Mouse (Mus musculus) intestine, postnatal 0 days (tissue): Measurements from ENCODE around the gene Chsy1. TPM values are rescaled to one million over a fixed set of nuclear protein-coding genes. Genes with fewer than 3 reads are reported as not detected.
A peak's percentile ranks its signal among the peaks of the same experiment; 100 is the strongest.
"Not testable (repeated sequence)": the region's sequence is repeated elsewhere in the genome, so short reads cannot be mapped to it uniquely, and the experiment has no call there.

ENCODE experiments used
- ATAC-seq: fragments of 200-750 bp; cut with Nextera tagmentation; 2 replicates; pipeline ENCODE4 v1.8.0; 2017; ENCODE audit warnings: mild to moderate bottlenecking, moderate TSS enrichment, moderate library complexity
- H3K27ac ChIP-seq: fragments of 300-500 bp; sonication (generic); 2 replicates; pipeline ENCODE4 v1.5.1; 2014; ENCODE audit warnings: mild to moderate bottlenecking, low read depth, low read length, moderate library complexity
- H3K27me3 ChIP-seq: fragments of 300-500 bp; sonication (generic); replicated peaks from 2 replicates; pipeline ENCODE4 v1.6.1; 2014; ENCODE audit warnings: low read length, mixed read lengths; ENCODE audit not compliant: control insufficient read depth, insufficient read depth
- H3K36me3 ChIP-seq: fragments of 300-500 bp; sonication (generic); 2 replicates; pipeline ENCODE4 v1.6.1; 2014; ENCODE audit warnings: mild to moderate bottlenecking, moderate library complexity; ENCODE audit not compliant: control insufficient read depth, insufficient read depth
- H3K4me1 ChIP-seq: fragments of 300-500 bp; sonication (generic); replicated peaks from 2 replicates; pipeline ENCODE4 v1.6.1; 2014; ENCODE audit warnings: antibody characterized with exemption, low read length, mixed read lengths; ENCODE audit not compliant: control insufficient read depth, insufficient read depth
- H3K4me2 ChIP-seq: fragments of 300-500 bp; sonication (generic); replicated peaks from 2 replicates; pipeline ENCODE4 v1.6.1; 2014; ENCODE audit warnings: low read depth, mild to moderate bottlenecking, moderate library complexity
- H3K4me3 ChIP-seq: fragments of 300-500 bp; sonication (generic); 2 replicates; pipeline ENCODE4 v1.5.1; 2014; ENCODE audit warnings: low read depth, low read length
- H3K9ac ChIP-seq: fragments of 300-500 bp; sonication (generic); 2 replicates; pipeline ENCODE4 v1.6.1; 2014; ENCODE audit warnings: mild to moderate bottlenecking, low read depth, low read length
- H3K9me3 ChIP-seq: fragments of 300-500 bp; sonication (generic); 2 replicates; pipeline ENCODE4 v1.6.1; 2016; ENCODE audit warnings: mixed run types; ENCODE audit not compliant: control insufficient read depth
- CTCF ChIP-seq: sonication (generic); IDR thresholded peaks from 2 replicates; pipeline ENCODE4 v1.5.1; 2016; ENCODE audit warnings: low read depth, mild to moderate bottlenecking, control low read depth, antibody characterized with exemption, moderate library complexity
- WGBS: fragments of 180-500 bp; shearing (Covaris S2); extraction: QIAGEN DNeasy Blood & Tissue Kit; methylation state at CpG from one replicate; pipeline ENCODE4 v1.1.7; 2014; 5-methylcytosine and 5-hydroxymethylcytosine counted together
- polyA plus RNA-seq: library from polyadenylated mRNA; unstranded; fragments of >200 nt; fragmentation: Nextera tagmentation; extraction: Ambion mirVana; gene quantifications from 2 replicates; pipeline ENCODE4 v1.2.1, GENCODE M21; 2015

Chsy1 gene
- polyA plus RNA-seq, 1 experiment from 2014 or later: 4.4 TPM

DNA sequence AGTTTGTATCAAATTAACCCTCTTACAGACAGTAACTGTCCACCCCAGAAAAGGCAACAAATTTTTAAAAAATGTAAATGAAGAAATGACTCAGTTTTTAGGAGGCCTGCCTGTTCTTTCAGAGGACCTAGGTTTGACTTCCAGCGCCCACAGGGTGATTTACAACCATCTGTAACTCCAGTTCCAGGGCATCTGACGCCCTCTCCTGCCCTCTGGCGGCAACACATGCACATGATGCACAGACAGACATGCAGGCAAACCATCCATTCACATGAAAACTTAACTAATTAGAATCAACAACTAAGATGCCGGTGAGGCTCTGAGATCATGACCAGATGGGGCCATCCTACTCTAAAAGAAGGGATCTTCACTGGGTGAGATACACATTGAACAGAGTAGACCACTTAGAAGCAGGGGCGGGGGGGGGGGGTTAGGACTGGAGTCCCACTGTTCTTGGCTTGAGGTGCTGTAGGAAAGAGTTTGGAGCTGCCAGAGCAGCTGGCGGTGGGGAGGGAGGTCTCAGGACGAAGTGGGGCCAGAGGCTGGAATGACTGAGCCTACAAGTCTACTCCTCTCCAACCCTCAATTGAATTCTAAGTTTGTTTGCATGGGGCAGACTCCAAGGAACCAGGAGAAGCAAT lies 72.9 kb downstream of the Chsy1 start:
- Histone ChIP-seq H3K27ac (no peak overlapping the region), H3K27me3 (no peaks in the 10 kb centered on the region), H3K9me3 (no peaks in the 10 kb centered on the region), H3K4me2 (no peak overlapping the region), H3K4me3 (no peak overlapping the region), H3K36me3 (no peaks in the 10 kb centered on the region), H3K9ac (no peak overlapping the region), H3K4me1 (no peaks in the 10 kb centered on the region)
- peak; percentile 30; the same call in 1 of the 2 replicates for TF ChIP-seq CTCF
- WGBS: 84% methylated on average over 7 of the region's 7 CpGs
- no peak for ATAC-seq

DNA sequence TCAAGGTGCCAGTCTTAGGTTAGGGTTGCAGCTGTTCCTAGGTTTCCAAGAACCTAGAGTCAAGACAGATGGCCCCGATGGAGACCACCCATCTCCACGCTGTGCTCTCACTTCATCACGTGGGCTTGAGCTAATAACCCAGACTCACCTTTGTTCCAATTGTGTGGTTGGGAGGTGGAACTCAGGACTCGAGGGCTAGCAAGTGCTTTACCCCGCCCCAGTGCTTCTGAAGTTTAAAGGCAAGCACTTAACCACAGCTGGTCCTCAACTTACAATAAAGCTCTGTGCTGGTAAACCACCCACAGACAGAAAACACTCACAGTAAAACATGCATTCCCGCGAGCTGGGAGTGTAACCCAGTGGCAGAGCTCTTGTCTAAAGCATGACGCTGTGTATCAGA lies 74.1 kb downstream of the Chsy1 start:
- Histone ChIP-seq H3K4me1 (no peaks in the 10 kb centered on the region), H3K4me3 (no peak overlapping the region), H3K4me2 (no peak overlapping the region), H3K27ac (no peak overlapping the region), H3K27me3 (no peaks in the 10 kb centered on the region), H3K9me3 (no peaks in the 10 kb centered on the region), H3K9ac (no peak overlapping the region), H3K36me3 (no peaks in the 10 kb centered on the region)
- WGBS: 61% methylated on average over 8 of the region's 8 CpGs
- TF ChIP-seq CTCF: no peak
- no peak for ATAC-seq

DNA sequence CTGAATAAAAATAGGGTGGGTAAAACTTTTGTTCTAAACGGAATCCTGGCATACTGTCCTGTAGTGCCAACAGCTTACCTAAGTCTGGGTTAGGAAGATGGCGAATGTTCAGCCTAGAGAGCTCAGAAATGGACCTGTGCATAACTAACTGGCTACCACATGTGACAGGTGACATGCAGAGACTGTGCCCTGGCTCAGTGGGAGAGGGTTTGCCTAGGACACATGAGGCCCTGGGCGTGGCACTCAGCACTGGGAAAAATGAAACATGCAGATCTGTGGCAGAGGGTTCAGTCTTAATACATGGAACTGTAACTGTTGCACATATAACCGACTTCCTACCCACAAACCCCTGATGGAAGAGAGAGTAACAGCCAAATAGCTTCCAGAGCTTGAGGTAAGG lies 74.7 kb downstream of the Chsy1 start:
- Histone ChIP-seq H3K4me2 (no peak overlapping the region), H3K36me3 (no peaks in the 10 kb centered on the region), H3K27me3 (no peaks in the 10 kb centered on the region), H3K9ac (no peak overlapping the region), H3K4me3 (no peak overlapping the region), H3K4me1 (no peaks in the 10 kb centered on the region), H3K27ac (no peak overlapping the region), H3K9me3 (no peaks in the 10 kb centered on the region)
- 79% methylated on average over 4 of the region's 4 CpGs for WGBS
- TF ChIP-seq CTCF: no peak
- no peak for ATAC-seq

DNA sequence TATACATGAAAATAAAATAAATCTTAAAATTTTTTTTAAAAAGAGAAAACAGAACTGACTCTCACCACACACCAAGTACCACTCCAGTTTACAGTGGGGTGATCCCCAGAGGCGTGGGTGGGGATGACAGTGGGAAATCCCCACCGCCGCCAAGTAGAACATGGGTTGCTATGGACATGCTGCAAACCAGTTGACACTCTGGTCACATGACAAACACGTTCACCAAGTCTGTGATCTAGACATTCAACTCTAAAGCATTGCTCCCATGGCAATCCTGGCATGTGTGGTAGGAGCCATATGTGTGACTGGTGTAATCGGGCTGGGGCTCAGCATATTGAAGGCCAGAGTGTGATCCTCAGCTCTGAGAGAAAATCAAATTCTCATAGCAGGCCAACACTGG lies 76.1 kb downstream of the Chsy1 start:
- no peaks in the 10 kb centered on the region for H3K36me3 ChIP-seq
- H3K9me3 ChIP-seq: no peaks in the 10 kb centered on the region
- no peak for ATAC-seq
- H3K4me3 ChIP-seq: no peak overlapping the region
- no peaks in the 10 kb centered on the region for H3K27me3 ChIP-seq
- H3K27ac ChIP-seq: no peak overlapping the region
- 88% methylated on average over 5 of the region's 5 CpGs for WGBS
- no peak overlapping the region for H3K9ac ChIP-seq
- H3K4me2 ChIP-seq: no peak overlapping the region
- TF ChIP-seq CTCF: no peak
- H3K4me1 ChIP-seq: no peaks in the 10 kb centered on the region

DNA sequence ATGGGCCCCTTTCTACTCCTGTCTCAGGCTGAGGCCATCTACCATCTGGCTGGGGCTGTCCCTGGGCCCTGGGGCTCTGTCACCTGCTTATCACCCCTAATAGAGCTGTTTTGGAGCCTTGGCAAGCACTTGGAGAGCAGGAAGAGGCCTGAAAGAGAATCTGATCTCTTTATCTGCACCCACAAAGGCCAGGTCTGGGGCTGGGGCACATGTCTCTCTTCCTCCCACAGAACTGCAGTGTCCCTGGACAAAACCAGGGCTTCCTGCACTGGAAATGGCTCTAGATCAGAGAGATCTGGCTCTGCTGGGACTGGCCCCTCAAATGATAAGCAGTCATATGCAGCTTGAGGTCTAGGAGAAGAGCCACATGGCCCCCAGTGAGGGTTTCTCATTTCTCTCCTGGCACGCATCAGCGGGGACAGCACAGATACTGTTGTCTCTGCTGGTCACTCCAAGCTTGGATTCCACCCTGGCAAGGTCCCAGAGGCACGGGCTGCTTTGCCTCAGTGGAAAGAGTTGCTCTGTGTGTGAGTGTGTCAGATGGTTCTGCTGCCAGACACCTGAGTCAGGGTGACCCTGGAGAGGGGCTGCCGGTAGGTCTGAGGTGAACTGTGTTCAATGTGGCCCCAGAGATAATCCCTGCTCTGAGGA lies 78.4 kb downstream of the Chsy1 start:
- Histone ChIP-seq H3K27me3 (no peaks in the 10 kb centered on the region), H3K4me2 (no peak overlapping the region), H3K9ac (no peak overlapping the region), H3K36me3 (no peaks in the 10 kb centered on the region), H3K4me3 (no peak overlapping the region), H3K9me3 (no peaks in the 10 kb centered on the region), H3K27ac (no peak overlapping the region), H3K4me1 (no peaks in the 10 kb centered on the region)
- no peak for ATAC-seq
- no peak for TF ChIP-seq CTCF
- 83% methylated on average over 4 of the region's 4 CpGs for WGBS

DNA sequence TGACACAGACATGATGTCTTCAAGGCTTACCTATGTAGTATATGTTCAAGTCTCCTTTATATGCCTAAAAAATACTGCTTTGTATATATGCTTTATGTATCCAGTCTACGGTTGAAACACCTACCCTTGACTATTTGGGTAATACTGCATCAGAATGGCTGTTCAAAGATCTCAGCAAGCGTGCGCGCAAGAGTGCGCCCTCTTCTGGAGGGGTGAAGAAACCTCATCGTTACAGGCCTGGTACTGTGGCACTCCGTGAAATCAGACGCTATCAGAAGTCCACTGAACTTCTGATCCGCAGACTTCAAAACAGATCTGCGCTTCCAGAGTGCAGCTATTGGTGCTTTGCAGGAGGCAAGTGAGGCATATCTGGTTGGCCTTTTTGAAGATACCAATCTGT lies 81.1 kb downstream of the Chsy1 start:
- TF ChIP-seq CTCF: peak; percentile 51
- H3K4me3 ChIP-seq, H3K27me3 ChIP-seq, H3K36me3 ChIP-seq, H3K27ac ChIP-seq, H3K9ac ChIP-seq, H3K9me3 ChIP-seq, ATAC-seq, H3K4me1 ChIP-seq, H3K4me2 ChIP-seq: not testable (repeated sequence)
- 91% methylated on average over 10 of the region's 10 CpGs for WGBS
